Mouse (Mus musculus): ENCODE results near the gene Clasp1. TPM values are rescaled to one million over a fixed set of nuclear protein-coding genes. Genes with fewer than 3 reads are reported as not detected.

Gene Clasp1
- polyA plus RNA-seq, 1 experiment from 2014 or later = 41.1 TPM

DNA sequence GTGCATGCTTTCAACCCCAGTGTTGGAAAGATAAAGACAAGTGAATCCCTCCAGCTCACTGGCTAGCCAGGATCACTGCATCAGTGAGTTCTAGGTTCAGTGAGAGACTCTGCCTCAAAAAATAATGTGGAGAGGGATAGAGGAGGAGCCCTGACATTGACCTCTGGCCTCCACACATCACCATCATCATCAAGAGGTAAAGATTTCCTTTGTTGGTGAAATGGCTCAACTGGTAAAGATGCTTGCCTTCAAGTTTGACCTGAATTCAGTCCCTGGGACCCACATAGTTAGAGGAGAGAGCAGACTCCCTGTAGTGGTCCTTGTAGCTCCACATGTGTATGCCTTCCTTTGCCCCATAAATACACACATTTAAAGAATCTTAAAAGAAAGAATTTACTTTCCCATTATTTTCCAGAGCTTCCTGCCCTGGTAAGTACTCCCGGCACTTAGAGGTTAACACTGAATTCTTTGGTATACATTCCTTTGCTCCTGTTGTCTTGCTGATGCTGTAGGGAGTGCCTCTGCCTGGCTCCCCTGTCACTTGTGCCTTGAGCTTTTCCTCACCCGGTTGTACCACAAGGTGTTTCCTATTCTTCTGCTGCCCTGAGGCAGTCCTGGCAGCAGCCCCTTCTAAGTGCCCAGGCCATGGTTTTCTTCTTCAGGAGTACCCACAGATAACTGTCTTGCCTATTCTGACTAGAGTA, 253.6 kb downstream of the Clasp1 start:
- H3K4me3 ChIP-seq (ENCODE audit: low read depth, low read length) = no peak overlapping the region
- 67% methylated on average over 2 of the region's 2 CpGs for WGBS

DNA sequence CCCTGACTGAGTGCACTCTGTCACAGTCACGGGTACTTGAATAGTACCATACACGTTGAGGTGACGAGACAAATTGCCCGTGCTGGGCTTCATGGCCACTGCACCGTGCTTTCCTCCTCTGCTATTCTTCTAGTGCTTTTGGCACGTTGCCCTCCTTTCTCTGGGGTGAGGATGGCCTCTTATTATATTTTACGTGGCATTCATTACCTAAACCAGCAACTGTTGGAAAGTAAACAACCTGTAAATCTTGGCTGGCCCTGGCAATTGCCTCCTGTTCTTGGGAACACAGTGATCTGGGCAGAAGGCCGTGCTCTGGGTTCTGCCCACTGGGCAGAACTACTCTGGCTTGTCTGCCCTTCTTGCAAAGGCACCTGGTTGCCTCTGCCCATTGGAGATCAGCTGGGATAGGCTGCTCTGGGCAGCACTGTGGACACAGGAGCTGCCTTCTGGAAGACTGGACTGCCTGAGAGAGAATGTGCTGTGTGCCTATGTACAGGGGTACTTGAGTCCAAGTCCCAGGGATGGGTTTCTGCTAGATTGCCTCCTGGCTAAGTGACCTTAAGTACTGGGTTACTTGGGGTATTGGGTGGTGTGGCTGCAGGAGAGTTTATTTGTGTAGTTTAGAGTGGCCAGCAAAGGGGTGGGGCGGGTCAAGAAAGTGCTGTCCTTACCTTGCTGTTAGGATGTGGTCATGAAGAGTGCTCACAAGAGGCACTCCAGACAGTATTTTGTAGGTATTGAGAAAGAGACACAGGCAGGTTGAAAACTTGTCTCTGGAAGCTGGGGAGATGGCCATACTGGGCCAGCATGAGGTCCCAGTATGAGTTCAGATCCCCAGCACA, 254.5 kb downstream of the Clasp1 start:
- Histone ChIP-seq H3K36me3 (ENCODE audit: control insufficient read depth, insufficient read depth, low read length) (no peaks in the 10 kb centered on the region), H3K9me3 (ENCODE audit: control insufficient read depth, low read length) (no peaks in the 10 kb centered on the region), H3K4me3 (ENCODE audit: low read depth, low read length) (no peak overlapping the region), H3K9ac (ENCODE audit: low read depth, low read length) (no peak overlapping the region), H3K4me2 (no peak overlapping the region), H3K27me3 (replicated peaks; ENCODE audit: control insufficient read depth, insufficient read depth, low read length) (no peaks in the 10 kb centered on the region), H3K4me1 (replicated peaks; ENCODE audit: control insufficient read depth, insufficient read depth, low read length) (no peaks in the 10 kb centered on the region), H3K27ac (ENCODE audit: low read depth, low read length) (no peak overlapping the region)
- DNase-seq (ENCODE audit: low spot score) = no peak
- ATAC-seq (replicated peaks; ENCODE audit: low FRiP score) = no peak
- 74% methylated on average over 9 of the region's 9 CpGs for WGBS

More for the DNA sequence above, 253.6 kb downstream of the Clasp1 start:
- Histone ChIP-seq H3K36me3 (ENCODE audit: control insufficient read depth, insufficient read depth, low read length) (no peaks in the 10 kb centered on the region), H3K9ac (ENCODE audit: low read depth, low read length) (no peak overlapping the region), H3K27me3 (replicated peaks; ENCODE audit: control insufficient read depth, insufficient read depth, low read length) (no peaks in the 10 kb centered on the region), H3K4me1 (replicated peaks; ENCODE audit: control insufficient read depth, insufficient read depth, low read length) (no peaks in the 10 kb centered on the region), H3K9me3 (ENCODE audit: control insufficient read depth, low read length) (no peaks in the 10 kb centered on the region), H3K4me2 (no peak overlapping the region), H3K27ac (ENCODE audit: low read depth, low read length) (no peak overlapping the region)
- no peak for DNase-seq (ENCODE audit: low spot score)
- ATAC-seq (replicated peaks; ENCODE audit: low FRiP score) = no peak

DNA sequence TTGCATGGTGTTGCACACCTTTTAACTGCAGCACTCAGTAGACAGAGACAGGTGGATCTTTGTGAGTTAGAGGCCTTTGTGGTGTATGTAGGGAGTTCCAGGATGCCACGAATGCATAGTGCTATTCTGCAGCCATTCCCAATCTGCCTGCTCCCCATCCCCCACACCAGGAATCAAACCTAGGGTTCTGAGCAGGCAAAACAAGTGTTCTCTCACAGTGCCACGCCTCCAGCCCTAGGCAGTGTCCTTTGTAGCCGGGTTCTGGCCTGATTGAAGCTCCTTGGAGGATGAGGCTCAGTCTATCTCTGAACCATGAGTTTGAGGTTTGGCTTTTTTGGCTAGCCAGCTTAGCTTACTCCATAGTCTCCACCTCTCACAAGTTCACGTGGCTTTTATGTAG, 256.8 kb downstream of the Clasp1 start:
- no peak for DNase-seq (ENCODE audit: low spot score)
- no peak overlapping the region for H3K9ac ChIP-seq (ENCODE audit: low read depth, low read length)
- no peaks in the 10 kb centered on the region for H3K27me3 ChIP-seq (replicated peaks; ENCODE audit: control insufficient read depth, insufficient read depth, low read length)
- 61% methylated on average over 4 of the region's 4 CpGs for WGBS
- ATAC-seq (replicated peaks; ENCODE audit: low FRiP score) = no peak
- H3K27ac ChIP-seq (ENCODE audit: low read depth, low read length) = no peak overlapping the region
- no peak overlapping the region for H3K4me3 ChIP-seq (ENCODE audit: low read depth, low read length)
- H3K9me3 ChIP-seq (ENCODE audit: control insufficient read depth, low read length) = no peaks in the 10 kb centered on the region
- H3K4me1 ChIP-seq (replicated peaks; ENCODE audit: control insufficient read depth, insufficient read depth, low read length) = no peaks in the 10 kb centered on the region
- H3K4me2 ChIP-seq = no peak overlapping the region
- H3K36me3 ChIP-seq (ENCODE audit: control insufficient read depth, insufficient read depth, low read length) = no peaks in the 10 kb centered on the region

DNA sequence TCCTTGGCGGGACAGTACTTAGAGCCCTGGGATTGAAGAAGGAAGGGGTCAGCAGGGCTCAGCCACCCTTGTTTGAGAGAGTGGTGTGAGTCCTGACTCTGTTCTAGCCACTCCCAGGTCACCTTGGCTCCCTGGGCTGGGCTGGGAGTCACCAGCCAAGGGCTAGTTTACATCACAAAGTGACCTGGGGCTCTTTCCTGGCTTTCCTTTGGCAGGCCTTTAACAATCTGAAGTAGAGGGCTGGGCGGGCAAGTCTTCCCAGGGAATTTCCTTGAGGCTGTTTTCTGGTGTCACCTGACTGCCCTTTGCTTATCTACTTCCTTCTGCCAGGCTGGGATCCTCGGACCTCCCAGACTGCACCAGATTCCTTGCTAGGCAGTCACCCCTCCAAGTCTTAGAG, 259.2 kb downstream of the Clasp1 start:
- no peak for DNase-seq (ENCODE audit: low spot score)
- Histone ChIP-seq H3K27ac (ENCODE audit: low read depth, low read length) (no peak overlapping the region), H3K4me3 (ENCODE audit: low read depth, low read length) (no peak overlapping the region), H3K4me2 (no peak overlapping the region), H3K4me1 (replicated peaks; ENCODE audit: control insufficient read depth, insufficient read depth, low read length) (no peaks in the 10 kb centered on the region), H3K9ac (ENCODE audit: low read depth, low read length) (no peak overlapping the region), H3K27me3 (replicated peaks; ENCODE audit: control insufficient read depth, insufficient read depth, low read length) (no peaks in the 10 kb centered on the region), H3K9me3 (ENCODE audit: control insufficient read depth, low read length) (no peaks in the 10 kb centered on the region), H3K36me3 (ENCODE audit: control insufficient read depth, insufficient read depth, low read length) (no peaks in the 10 kb centered on the region)
- ATAC-seq (replicated peaks; ENCODE audit: low FRiP score) = no peak
- 27% methylated on average over 3 of the region's 3 CpGs for WGBS

DNA sequence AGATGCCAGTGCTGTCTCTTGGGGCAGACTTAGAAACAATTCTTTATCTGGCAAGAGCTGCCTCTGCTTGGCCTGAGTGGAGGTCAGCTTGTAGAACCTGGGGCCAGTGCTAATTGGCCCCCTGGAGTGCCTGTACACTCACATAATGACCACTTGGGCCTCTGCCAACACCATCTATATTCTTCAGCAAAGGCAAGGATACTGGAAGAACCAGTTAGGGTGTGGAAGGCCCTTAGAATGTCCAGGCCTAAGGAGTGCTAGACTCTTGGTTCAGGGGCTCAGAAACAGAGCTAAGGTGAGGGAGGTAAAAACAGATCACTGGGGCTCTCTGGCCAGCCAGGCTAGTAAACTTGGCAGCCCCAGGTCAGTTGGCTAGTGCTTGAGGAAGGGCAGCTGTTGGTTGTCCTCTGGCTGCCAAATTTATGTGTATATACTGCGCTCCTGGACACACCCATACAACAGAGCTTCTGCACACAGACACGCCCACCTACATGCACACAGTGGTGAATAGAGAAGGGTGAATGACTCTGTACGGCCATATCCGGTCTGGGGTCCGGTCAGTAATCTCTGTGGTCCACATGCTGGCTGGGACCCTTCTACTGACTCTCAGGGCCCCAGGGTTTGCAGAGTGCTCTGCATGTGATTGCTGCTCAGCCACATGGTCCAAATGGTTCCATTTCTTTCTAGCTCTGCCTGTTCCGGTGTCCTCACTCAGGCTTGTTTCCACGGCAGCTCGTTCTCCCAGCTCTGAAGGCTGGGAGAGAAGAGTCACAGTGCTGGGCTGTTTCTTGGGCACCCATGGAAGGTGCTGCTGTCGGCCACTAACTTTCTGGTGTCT, 261.3 kb downstream of the Clasp1 start:
- ATAC-seq (replicated peaks; ENCODE audit: low FRiP score) = no peak; the same call in 1 of the 2 replicates
- WGBS = 81% methylated on average over 9 of the region's 9 CpGs

DNA sequence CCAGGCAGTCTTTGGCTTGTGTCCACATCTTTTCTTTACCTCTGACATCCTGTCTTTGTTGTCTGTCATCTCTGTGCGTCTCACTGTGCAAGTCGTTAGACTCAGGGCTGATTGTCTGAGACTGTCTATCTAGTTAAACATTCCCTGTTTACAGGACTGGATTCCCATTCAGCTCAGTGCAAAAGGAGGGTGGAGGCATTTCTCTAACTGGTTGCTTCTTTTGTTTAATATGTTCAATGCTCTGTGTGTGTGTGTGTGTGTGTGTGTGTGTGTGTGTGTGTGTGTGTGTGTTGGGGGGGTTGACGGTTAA, 261.9 kb downstream of the Clasp1 start:
- no peak overlapping the region for H3K4me3 ChIP-seq (ENCODE audit: low read depth, low read length)
- DNase-seq (ENCODE audit: low spot score) (no peak), ATAC-seq (replicated peaks; ENCODE audit: low FRiP score) (no peak)
- H3K4me2 ChIP-seq = no peak overlapping the region
- H3K9ac ChIP-seq (ENCODE audit: low read depth, low read length) = no peak overlapping the region
- 66% methylated on average over 3 of the region's 3 CpGs for WGBS
- no peaks in the 10 kb centered on the region for H3K27me3 ChIP-seq (replicated peaks; ENCODE audit: control insufficient read depth, insufficient read depth, low read length)
- no peaks in the 10 kb centered on the region for H3K9me3 ChIP-seq (ENCODE audit: control insufficient read depth, low read length)
- no peak overlapping the region for H3K27ac ChIP-seq (ENCODE audit: low read depth, low read length)
- no peaks in the 10 kb centered on the region for H3K36me3 ChIP-seq (ENCODE audit: control insufficient read depth, insufficient read depth, low read length)
- no peaks in the 10 kb centered on the region for H3K4me1 ChIP-seq (replicated peaks; ENCODE audit: control insufficient read depth, insufficient read depth, low read length)

More for the DNA sequence above, 261.3 kb downstream of the Clasp1 start:
- DNase-seq (ENCODE audit: low spot score) = no peak
- Histone ChIP-seq H3K36me3 (ENCODE audit: control insufficient read depth, insufficient read depth, low read length) (no peaks in the 10 kb centered on the region), H3K9me3 (ENCODE audit: control insufficient read depth, low read length) (no peaks in the 10 kb centered on the region), H3K4me3 (ENCODE audit: low read depth, low read length) (no peak overlapping the region), H3K4me2 (no peak overlapping the region), H3K4me1 (replicated peaks; ENCODE audit: control insufficient read depth, insufficient read depth, low read length) (no peaks in the 10 kb centered on the region), H3K27ac (ENCODE audit: low read depth, low read length) (no peak overlapping the region), H3K27me3 (replicated peaks; ENCODE audit: control insufficient read depth, insufficient read depth, low read length) (no peaks in the 10 kb centered on the region), H3K9ac (ENCODE audit: low read depth, low read length) (no peak overlapping the region)

DNA sequence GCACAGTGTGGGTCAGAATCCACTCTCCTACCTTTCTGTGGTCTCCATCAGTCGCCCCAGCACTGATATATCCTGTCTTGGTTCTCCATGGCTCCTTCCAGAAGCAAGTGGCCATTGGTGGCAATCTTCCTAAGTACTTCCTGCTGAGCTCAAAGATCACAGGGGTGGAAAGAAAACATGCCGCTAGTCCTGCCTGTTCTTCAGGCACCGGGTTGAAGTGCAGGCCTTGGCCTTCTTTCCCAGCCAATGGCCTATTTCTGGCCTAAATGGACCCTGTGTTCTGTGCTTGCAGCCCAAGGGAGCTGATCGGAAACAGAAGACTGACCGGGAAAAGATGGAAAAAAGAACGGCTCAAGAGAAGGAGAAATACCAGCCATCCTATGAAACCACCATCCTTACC, 269.9 kb downstream of the Clasp1 start:
- H3K4me2 ChIP-seq = no peak overlapping the region
- no peaks in the 10 kb centered on the region for H3K36me3 ChIP-seq (ENCODE audit: control insufficient read depth, insufficient read depth, low read length)
- no peak overlapping the region for H3K9ac ChIP-seq (ENCODE audit: low read depth, low read length)
- ATAC-seq (replicated peaks; ENCODE audit: low FRiP score) (no peak), DNase-seq (ENCODE audit: low spot score) (no peak)
- no peaks in the 10 kb centered on the region for H3K4me1 ChIP-seq (replicated peaks; ENCODE audit: control insufficient read depth, insufficient read depth, low read length)
- no peaks in the 10 kb centered on the region for H3K27me3 ChIP-seq (replicated peaks; ENCODE audit: control insufficient read depth, insufficient read depth, low read length)
- 73% methylated on average over 6 of the region's 6 CpGs for WGBS
- H3K27ac ChIP-seq (ENCODE audit: low read depth, low read length) = no peak overlapping the region
- H3K9me3 ChIP-seq (ENCODE audit: control insufficient read depth, low read length) = no peaks in the 10 kb centered on the region
- H3K4me3 ChIP-seq (ENCODE audit: low read depth, low read length) = no peak overlapping the region

DNA sequence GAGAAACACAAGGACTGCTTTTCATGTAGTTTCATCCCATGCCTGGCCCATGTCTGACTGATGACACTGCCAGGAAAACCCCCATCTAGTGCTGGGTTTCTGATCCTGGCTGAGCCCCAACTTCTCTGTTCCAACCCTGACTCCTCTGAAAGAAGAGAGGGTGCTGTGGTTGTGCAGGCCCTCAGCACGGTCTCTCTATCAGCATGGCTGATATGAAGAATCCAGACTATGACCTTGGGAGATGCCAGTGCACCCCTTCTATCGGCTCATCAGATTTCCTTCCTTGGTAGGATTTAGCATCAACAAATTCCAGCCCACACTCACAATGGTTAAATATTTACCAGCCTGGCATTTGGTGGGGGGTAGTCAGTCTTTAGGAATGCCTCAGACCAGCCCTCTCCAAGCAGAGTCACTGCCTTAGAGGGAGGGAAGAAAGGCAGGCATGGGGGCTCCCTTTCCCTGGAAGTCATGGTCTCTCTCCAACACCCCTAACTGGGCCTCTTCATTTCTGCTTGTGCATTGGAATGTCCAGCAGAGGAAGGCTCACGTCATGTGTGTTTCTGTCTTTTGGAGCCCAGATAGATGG, 272.1 kb downstream of the Clasp1 start:
- DNase-seq (ENCODE audit: low spot score) = no peak
- no peaks in the 10 kb centered on the region for H3K27me3 ChIP-seq (replicated peaks; ENCODE audit: control insufficient read depth, insufficient read depth, low read length)
- no peak overlapping the region for H3K4me3 ChIP-seq (ENCODE audit: low read depth, low read length)
- no peaks in the 10 kb centered on the region for H3K4me1 ChIP-seq (replicated peaks; ENCODE audit: control insufficient read depth, insufficient read depth, low read length)
- H3K36me3 ChIP-seq (ENCODE audit: control insufficient read depth, insufficient read depth, low read length) = no peaks in the 10 kb centered on the region
- ATAC-seq (replicated peaks; ENCODE audit: low FRiP score) = no peak
- H3K9ac ChIP-seq (ENCODE audit: low read depth, low read length) = no peak overlapping the region
- H3K27ac ChIP-seq (ENCODE audit: low read depth, low read length) = no peak overlapping the region
- H3K9me3 ChIP-seq (ENCODE audit: control insufficient read depth, low read length) = no peaks in the 10 kb centered on the region
- H3K4me2 ChIP-seq = no peak overlapping the region
- WGBS = 59% methylated on average over 3 of the region's 3 CpGs

Data from liver, embryonic 11.5 days (tissue).